Mouse (Mus musculus) testis, adult 10 weeks (tissue): ENCODE results near the gene Flt4. TPM values are rescaled to one million over a fixed set of nuclear protein-coding genes. Genes with fewer than 3 reads are reported as not detected.

Experiments used
- polyA plus RNA-seq: library from polyadenylated mRNA; stranded (reverse); fragments of 350-450 nt; fragmentation: Illumina TruSeq; extraction: RNeasy Lipid Tissue Mini Kit (QIAGEN cat#74804); gene quantifications from one replicate; pipeline ENCODE4 v1.2.3, GENCODE M21; 2014; ENCODE audit warnings: low read depth, low replicate concordance

Gene Flt4
- polyA plus RNA-seq: 0.35 TPM

DNA sequence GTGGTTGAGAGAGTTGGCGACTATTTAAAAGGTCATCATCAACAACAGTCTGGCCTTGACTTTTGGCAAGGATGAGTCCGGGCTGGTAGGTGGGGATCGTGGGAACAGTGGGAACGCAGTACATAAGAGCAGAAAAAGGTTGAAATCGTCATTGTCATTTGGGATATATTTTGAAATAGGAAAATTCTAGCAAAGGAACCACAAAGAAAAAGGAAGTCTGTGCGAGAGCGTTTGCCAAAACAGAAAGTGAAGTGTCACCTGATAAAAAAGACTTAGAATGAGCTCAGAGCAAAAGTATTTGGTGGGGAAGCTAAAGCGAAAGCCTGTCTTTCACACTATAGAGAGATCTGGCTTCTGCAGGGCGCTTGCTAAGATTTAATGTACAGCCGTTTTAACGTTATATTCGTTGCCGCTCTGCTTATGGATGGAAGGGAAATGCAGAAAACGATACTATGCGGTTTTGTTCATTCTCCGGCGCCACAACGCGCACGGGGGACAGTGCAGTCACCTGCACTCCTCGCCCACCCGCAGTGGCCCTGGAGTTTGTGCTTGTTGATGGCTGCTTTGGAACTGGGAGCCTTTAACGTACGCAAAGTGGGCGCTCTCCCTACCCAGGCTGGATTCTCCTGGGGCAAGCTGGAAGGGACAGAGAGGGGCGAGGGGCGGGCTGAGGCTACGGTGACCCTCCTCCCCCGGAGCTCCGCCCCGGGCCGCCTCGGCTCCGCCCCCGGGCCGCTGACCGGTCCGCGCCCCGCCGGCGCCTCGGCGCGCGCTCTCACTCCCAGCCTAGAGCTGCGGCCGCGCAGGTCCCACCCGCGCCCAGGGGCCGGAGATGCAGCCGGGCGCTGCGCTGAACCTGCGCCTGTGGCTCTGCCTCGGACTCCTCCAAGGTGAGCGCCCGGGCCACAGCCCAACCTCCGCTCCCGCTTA lies at the start of gene Flt4:
Flt4 (plus strand) TSS at position 326 of the 930 bp plus-strand sequence.

GRCm38 (mm10) chr11:49663310-49663709 lies 54.2 kb downstream of the Flt4 start, which contains the start of gene Scgb3a1:
Gene Scgb3a1, plus strand, starts transcription at chr11:49663610.

Other genes starting within 250 kb of the Flt4 start
- gene Olfr1389, start 186.2 kb upstream of the Flt4 start, polyA plus RNA-seq: 0.50 TPM
- 0.14 TPM for gene Olfr1388, start 172.6 kb upstream of the Flt4 start, polyA plus RNA-seq
- not detected for gene Olfr1387, start 153.9 kb upstream of the Flt4 start, polyA plus RNA-seq
- not detected for gene Olfr1386, start 144.2 kb upstream of the Flt4 start, polyA plus RNA-seq
- gene Olfr1385, start 120.2 kb upstream of the Flt4 start, polyA plus RNA-seq: not detected
- gene Olfr1384, start 102.5 kb upstream of the Flt4 start, polyA plus RNA-seq: not detected
- gene Olfr1383, start 89.6 kb upstream of the Flt4 start, polyA plus RNA-seq: not detected
- gene Olfr1382, start 81.0 kb upstream of the Flt4 start, polyA plus RNA-seq: not detected
- not detected for gene Olfr1381, start 65.8 kb upstream of the Flt4 start, polyA plus RNA-seq
- not detected for gene Olfr1380, start 52.4 kb upstream of the Flt4 start, polyA plus RNA-seq
- gene Scgb3a1, start 54.3 kb downstream of the Flt4 start, polyA plus RNA-seq: not detected
- gene Cnot6, start 103.5 kb downstream of the Flt4 start, polyA plus RNA-seq: 122 TPM
- gene Gfpt2, start 184.9 kb downstream of the Flt4 start, polyA plus RNA-seq: 1.6 TPM
- 120 TPM for gene Mapk9, start 237.5 kb downstream of the Flt4 start, polyA plus RNA-seq